Mouse (Mus musculus): ENCODE results near the gene Opcml. TPM values are rescaled to one million over a fixed set of nuclear protein-coding genes. Genes with fewer than 3 reads are reported as not detected.

Gene Opcml
- polyA plus RNA-seq, 1 experiment: 0.20 TPM

- no peak for DNase-seq (ENCODE audit: low read depth)
Observed at GRCm38 (mm10) chr9:27998767-27999166, 208.2 kb downstream of the Opcml start.

GRCm38 (mm10) chr9:28003131-28003530 is 212.6 kb downstream of the Opcml start:
- no peak for DNase-seq (ENCODE audit: low read depth)

GRCm38 (mm10) chr9:28011483-28011882 is 220.9 kb downstream of the Opcml start:
- no peak for DNase-seq (ENCODE audit: low read depth)

- DNase-seq (ENCODE audit: low read depth): no peak
Observed at GRCm38 (mm10) chr9:28012664-28013063, 222.1 kb downstream of the Opcml start.

- DNase-seq (ENCODE audit: low read depth): no peak
Observed at GRCm38 (mm10) chr9:28013192-28013591, 222.6 kb downstream of the Opcml start.

- DNase-seq (ENCODE audit: low read depth): no peak
Observed at GRCm38 (mm10) chr9:28028156-28028555, 237.6 kb downstream of the Opcml start.

GRCm38 (mm10) chr9:28028788-28029393 is 238.3 kb downstream of the Opcml start:
- DNase-seq (ENCODE audit: low read depth): no peak

- no peak for DNase-seq (ENCODE audit: low read depth)
Observed at GRCm38 (mm10) chr9:28049157-28049556, 258.6 kb downstream of the Opcml start.

GRCm38 (mm10) chr9:28057171-28057845 is 266.7 kb downstream of the Opcml start:
- DNase-seq (ENCODE audit: low read depth): no peak

- no peak for DNase-seq (ENCODE audit: low read depth)
Observed at GRCm38 (mm10) chr9:28065126-28065525, 274.6 kb downstream of the Opcml start.

- no peak for DNase-seq (ENCODE audit: low read depth)
Observed at GRCm38 (mm10) chr9:28080694-28081093, 290.1 kb downstream of the Opcml start.

GRCm38 (mm10) chr9:28083754-28084153 is 293.2 kb downstream of the Opcml start:
- no peak for DNase-seq (ENCODE audit: low read depth)

GRCm38 (mm10) chr9:28084273-28084726 is 293.7 kb downstream of the Opcml start:
- no peak for DNase-seq (ENCODE audit: low read depth)

GRCm38 (mm10) chr9:28091395-28091794 is 300.8 kb downstream of the Opcml start:
- DNase-seq (ENCODE audit: low read depth): no peak

- no peak for DNase-seq (ENCODE audit: low read depth)
Observed at GRCm38 (mm10) chr9:28094722-28095121, 304.1 kb downstream of the Opcml start.

GRCm38 (mm10) chr9:28096204-28096603 is 305.6 kb downstream of the Opcml start:
- no peak for DNase-seq (ENCODE audit: low read depth)

- no peak for DNase-seq (ENCODE audit: low read depth)
Observed at GRCm38 (mm10) chr9:28101981-28102380, 311.4 kb downstream of the Opcml start.

- DNase-seq (ENCODE audit: low read depth): no peak
Observed at GRCm38 (mm10) chr9:28121858-28122257, 331.3 kb downstream of the Opcml start.

GRCm38 (mm10) chr9:28128735-28129134 is 338.2 kb downstream of the Opcml start:
- no peak for DNase-seq (ENCODE audit: low read depth)

GRCm38 (mm10) chr9:28131521-28131920 is 340.9 kb downstream of the Opcml start:
- DNase-seq (ENCODE audit: low read depth): no peak

GRCm38 (mm10) chr9:28136614-28137013 is 346.0 kb downstream of the Opcml start:
- DNase-seq (ENCODE audit: low read depth): no peak

GRCm38 (mm10) chr9:28139957-28140597 is 349.5 kb downstream of the Opcml start:
- DNase-seq (ENCODE audit: low read depth): no peak

GRCm38 (mm10) chr9:28149507-28149906 is 358.9 kb downstream of the Opcml start:
- DNase-seq (ENCODE audit: low read depth): peak; percentile 6

Data from gonadal fat pad, adult 2 months (tissue).